Mouse (Mus musculus): ENCODE data around the gene Zfp652. TPM values are rescaled to one million over a fixed set of nuclear protein-coding genes. Genes with fewer than 3 reads are reported as not detected.
A peak's percentile ranks its signal among the peaks of the same experiment; 100 is the strongest.
"Not testable (repeated sequence)": the region's sequence is repeated elsewhere in the genome, so short reads cannot be mapped to it uniquely, and the experiment has no call there.

Zfp652 gene
- total RNA-seq, 1 experiment from 2014 or later = 26.4 TPM

- no peak for ATAC-seq (replicated peaks in 1 of 2; ENCODE audit: insufficient read depth in 1 of 2, low FRiP score in 2 of 2, low TSS enrichment in 1 of 2, low read depth in 1 of 2, poor library complexity in 2 of 2, severe bottlenecking in 2 of 2)
Measured at GRCm38 (mm10) chr11:95843421-95843950, 131.0 kb downstream of the Zfp652 start.

- ATAC-seq (replicated peaks in 1 of 2; ENCODE audit: insufficient read depth in 1 of 2, low FRiP score in 2 of 2, low TSS enrichment in 1 of 2, low read depth in 1 of 2, poor library complexity in 2 of 2, severe bottlenecking in 2 of 2) = no peak
Measured at GRCm38 (mm10) chr11:95844935-95845334, 132.5 kb downstream of the Zfp652 start.

- no peak for ATAC-seq (replicated peaks in 1 of 2; ENCODE audit: insufficient read depth in 1 of 2, low FRiP score in 2 of 2, low TSS enrichment in 1 of 2, low read depth in 1 of 2, poor library complexity in 2 of 2, severe bottlenecking in 2 of 2)
Measured at GRCm38 (mm10) chr11:95850898-95851297, 138.4 kb downstream of the Zfp652 start.

GRCm38 (mm10) chr11:95853684-95854083, 141.2 kb downstream of the Zfp652 start:
- ATAC-seq (replicated peaks in 1 of 2; ENCODE audit: insufficient read depth in 1 of 2, low FRiP score in 2 of 2, low TSS enrichment in 1 of 2, low read depth in 1 of 2, poor library complexity in 2 of 2, severe bottlenecking in 2 of 2) = 0 out of 4 replicates have a peak, but pooled peaks of 1 of the 2 experiments have one; percentile 29

GRCm38 (mm10) chr11:95857306-95857705, 144.8 kb downstream of the Zfp652 start:
- ATAC-seq (replicated peaks in 1 of 2; ENCODE audit: insufficient read depth in 1 of 2, low FRiP score in 2 of 2, low TSS enrichment in 1 of 2, low read depth in 1 of 2, poor library complexity in 2 of 2, severe bottlenecking in 2 of 2) = no peak

GRCm38 (mm10) chr11:95857716-95858527, 145.4 kb downstream of the Zfp652 start:
- no peak for ATAC-seq (replicated peaks in 1 of 2; ENCODE audit: insufficient read depth in 1 of 2, low FRiP score in 2 of 2, low TSS enrichment in 1 of 2, low read depth in 1 of 2, poor library complexity in 2 of 2, severe bottlenecking in 2 of 2)

- ATAC-seq (replicated peaks in 1 of 2; ENCODE audit: insufficient read depth in 1 of 2, low FRiP score in 2 of 2, low TSS enrichment in 1 of 2, low read depth in 1 of 2, poor library complexity in 2 of 2, severe bottlenecking in 2 of 2) = peak; percentile 97
Measured at GRCm38 (mm10) chr11:95858528-95859467, 146.3 kb downstream of the Zfp652 start.

- peak in 1 of 2 experiments; percentile 40; a peak in 2 of 4 replicates for ATAC-seq (replicated peaks in 1 of 2; ENCODE audit: insufficient read depth in 1 of 2, low FRiP score in 2 of 2, low TSS enrichment in 1 of 2, low read depth in 1 of 2, poor library complexity in 2 of 2, severe bottlenecking in 2 of 2)
Measured at GRCm38 (mm10) chr11:95859468-95859855, 147.0 kb downstream of the Zfp652 start.

GRCm38 (mm10) chr11:95860071-95860490, 147.6 kb downstream of the Zfp652 start:
- no peak for ATAC-seq (replicated peaks in 1 of 2; ENCODE audit: insufficient read depth in 1 of 2, low FRiP score in 2 of 2, low TSS enrichment in 1 of 2, low read depth in 1 of 2, poor library complexity in 2 of 2, severe bottlenecking in 2 of 2)

GRCm38 (mm10) chr11:95861397-95861796, 148.9 kb downstream of the Zfp652 start:
- no peak for ATAC-seq (replicated peaks in 1 of 2; ENCODE audit: insufficient read depth in 1 of 2, low FRiP score in 2 of 2, low TSS enrichment in 1 of 2, low read depth in 1 of 2, poor library complexity in 2 of 2, severe bottlenecking in 2 of 2)

GRCm38 (mm10) chr11:95869442-95869841, 157.0 kb downstream of the Zfp652 start:
- peak in 1 of 2 experiments; percentile 10; a peak in 1 of 4 replicates for ATAC-seq (replicated peaks in 1 of 2; ENCODE audit: insufficient read depth in 1 of 2, low FRiP score in 2 of 2, low TSS enrichment in 1 of 2, low read depth in 1 of 2, poor library complexity in 2 of 2, severe bottlenecking in 2 of 2)

GRCm38 (mm10) chr11:95869918-95870470, 157.5 kb downstream of the Zfp652 start:
- peak; percentile 53 for ATAC-seq (replicated peaks in 1 of 2; ENCODE audit: insufficient read depth in 1 of 2, low FRiP score in 2 of 2, low TSS enrichment in 1 of 2, low read depth in 1 of 2, poor library complexity in 2 of 2, severe bottlenecking in 2 of 2)

- no peak for ATAC-seq (replicated peaks in 1 of 2; ENCODE audit: insufficient read depth in 1 of 2, low FRiP score in 2 of 2, low TSS enrichment in 1 of 2, low read depth in 1 of 2, poor library complexity in 2 of 2, severe bottlenecking in 2 of 2)
Measured at GRCm38 (mm10) chr11:95875804-95876203, 163.3 kb downstream of the Zfp652 start.

GRCm38 (mm10) chr11:95876296-95876695, 163.8 kb downstream of the Zfp652 start:
- peak; percentile 62 to 67; a peak in 3 of 4 replicates for ATAC-seq (replicated peaks in 1 of 2; ENCODE audit: insufficient read depth in 1 of 2, low FRiP score in 2 of 2, low TSS enrichment in 1 of 2, low read depth in 1 of 2, poor library complexity in 2 of 2, severe bottlenecking in 2 of 2)

GRCm38 (mm10) chr11:95879861-95880260, 167.4 kb downstream of the Zfp652 start:
- not testable (repeated sequence) for ATAC-seq (replicated peaks in 1 of 2; ENCODE audit: insufficient read depth in 1 of 2, low FRiP score in 2 of 2, low TSS enrichment in 1 of 2, low read depth in 1 of 2, poor library complexity in 2 of 2, severe bottlenecking in 2 of 2)
